ENCODE assay signal across 10 mouse cellular contexts in genomic region chr15:67898959-67899403, GRCm38 (mm10).
A peak's percentile ranks its signal among the peaks of the same experiment; 100 is the strongest.
DNase-seq lines count a peak whose midpoint lies in the region; ATAC-seq and TF ChIP-seq lines count a peak whose summit lies in the region.
"Had no signal": no experiment of that assay in that cellular context is flagged by ENCODE, and none has a peak within 500 bp of the region (broad histone marks: within the 10 kb centered on the region; RNA-seq: fewer than 3 reads in every experiment).

No protein-coding gene starts in this region.

- CTCF ChIA-PET in Patski (lab: Charles Lee), result no interaction called here

- H3K36me3 ChIP-seq in forebrain, embryonic 13.5 days (ENCODE audit: poor library complexity, severe bottlenecking), result no peaks in the 10 kb centered on the region
- no peaks in the 10 kb centered on the region for H3K36me3 ChIP-seq in forebrain, embryonic 11.5 days (ENCODE audit: control insufficient read depth, insufficient read depth, low read length)
- no peaks in the 10 kb centered on the region for H3K36me3 ChIP-seq in lung, embryonic 16.5 days (ENCODE audit: control insufficient read depth, insufficient read depth, low read length)
- H3K36me3 ChIP-seq: embryonic facial prominence, embryonic 12.5 days had no signal

- no peak overlapping the region for H3K9ac ChIP-seq in forebrain, embryonic 13.5 days
- H3K9ac ChIP-seq in forebrain, embryonic 11.5 days (ENCODE audit: low read length), result no peak overlapping the region
- no peak overlapping the region for H3K9ac ChIP-seq in lung, embryonic 16.5 days (ENCODE audit: low read length)
- H3K9ac ChIP-seq: embryonic facial prominence, embryonic 12.5 days had no signal

- TF ChIP-seq CTCF in Patski (IDR thresholded peaks at IDR 0.05), result no peak

- ATAC-seq in forebrain, embryonic 13.5 days, result peak; percentile 92
- ATAC-seq in forebrain, embryonic 11.5 days (replicated peaks; ENCODE audit: low FRiP score), result no peak
- peak; percentile 87 for ATAC-seq in Patski
- peak; percentile 60 for ATAC-seq in lung, embryonic 16.5 days (ENCODE audit: low read depth)

- POLR2A ChIA-PET in Patski (lab: Charles Lee), result interaction anchor here (0.9 kb wide), 1 partner anchor 45 kb away, joined by 3 read pairs; no protein-coding TSS in a partner anchor

- no peak overlapping the region for H3K27ac ChIP-seq in forebrain, embryonic 13.5 days
- H3K27ac ChIP-seq in forebrain, embryonic 11.5 days (ENCODE audit: low read depth, low read length), result no peak overlapping the region
- peak overlapping the region; percentile 13 for H3K27ac ChIP-seq in lung, embryonic 16.5 days (ENCODE audit: low read length)
- H3K27ac ChIP-seq: embryonic facial prominence, embryonic 12.5 days had no signal

- no peak for DNase-seq in forebrain, embryonic 11.5 days (ENCODE audit: low spot score)
- peak; percentile 46 for DNase-seq in Patski (ENCODE audit: low read depth, low spot score)
- peak; percentile 54 to 79 for DNase-seq in frontal cortex, postnatal 36 days (ENCODE audit: low spot score in 2 of 2)
- peak; percentile 72 to 82 for DNase-seq in kidney, postnatal 25 days
- DNase-seq in right cerebral cortex, postnatal 4 days, result peak; percentile 70
- no peak for DNase-seq in B cell, adult 2 months

- peaks cover 12% of the 10 kb centered on the region; the same call in 1 of the 2 replicates for H3K4me1 ChIP-seq in forebrain, embryonic 13.5 days
- no peaks in the 10 kb centered on the region for H3K4me1 ChIP-seq in forebrain, embryonic 11.5 days (replicated peaks; ENCODE audit: control insufficient read depth, insufficient read depth, low read length)
- H3K4me1 ChIP-seq in lung, embryonic 16.5 days (replicated peaks; ENCODE audit: control insufficient read depth, insufficient read depth, low read length), result peaks cover 7% of the 10 kb centered on the region; the same call in 1 of the 2 replicates
- H3K4me1 ChIP-seq: embryonic facial prominence, embryonic 12.5 days had no signal

- no peaks in the 10 kb centered on the region for H3K27me3 ChIP-seq in forebrain, embryonic 13.5 days
- no peaks in the 10 kb centered on the region for H3K27me3 ChIP-seq in forebrain, embryonic 11.5 days (ENCODE audit: control insufficient read depth, insufficient read depth, low read length)
- no peaks in the 10 kb centered on the region for H3K27me3 ChIP-seq in Patski
- no peaks in the 10 kb centered on the region for H3K27me3 ChIP-seq in lung, embryonic 16.5 days (ENCODE audit: control insufficient read depth, insufficient read depth, low read depth, low read length)
- H3K27me3 ChIP-seq: CH12.LX; embryonic facial prominence, embryonic 12.5 days had no signal

- H3K4me3 ChIP-seq in forebrain, embryonic 13.5 days, result no peak overlapping the region
- H3K4me3 ChIP-seq in forebrain, embryonic 11.5 days (ENCODE audit: low read depth, low read length), result no peak overlapping the region
- no peak overlapping the region for H3K4me3 ChIP-seq in lung, embryonic 16.5 days (ENCODE audit: low read length)
- H3K4me3 ChIP-seq: embryonic facial prominence, embryonic 12.5 days had no signal

- WGBS in forebrain, embryonic 13.5 days, result 70% methylated on average over 3 of the region's 3 CpGs
- 83% methylated on average over 3 of the region's 3 CpGs for WGBS in forebrain, embryonic 11.5 days
- WGBS in lung, embryonic 16.5 days, result 55% methylated on average over 3 of the region's 3 CpGs

- no peaks in the 10 kb centered on the region for H3K9me3 ChIP-seq in forebrain, embryonic 13.5 days (replicated peaks)
- H3K9me3 ChIP-seq in forebrain, embryonic 11.5 days (ENCODE audit: control insufficient read depth, low read length), result no peaks in the 10 kb centered on the region
- no peaks in the 10 kb centered on the region for H3K9me3 ChIP-seq in lung, embryonic 16.5 days (ENCODE audit: control insufficient read depth, low read length)
- H3K9me3 ChIP-seq: embryonic facial prominence, embryonic 12.5 days had no signal

- H3K4me2 ChIP-seq in forebrain, embryonic 13.5 days, result no peak overlapping the region
- H3K4me2 ChIP-seq in forebrain, embryonic 11.5 days (ENCODE audit: low read depth, low read length, severe bottlenecking), result no peak overlapping the region
- no peak overlapping the region for H3K4me2 ChIP-seq in lung, embryonic 16.5 days (ENCODE audit: low read depth, low read length)
- H3K4me2 ChIP-seq: embryonic facial prominence, embryonic 12.5 days had no signal

- in situ Hi-C loops in Patski (cut with MboI; ENCODE audit: low pct_unique_long_range_greater_than_20kb), result no loop called here

Comparison
In these comparisons a context has a peak if more than half of its experiments do, and no peak if none do; other contexts are left out.
1. DNase-seq: peak in Patski (single experiment), frontal cortex, postnatal 36 days (2 of 2), kidney, postnatal 25 days (2 of 2) and right cerebral cortex, postnatal 4 days (single experiment); none in forebrain, embryonic 11.5 days (single experiment) and B cell, adult 2 months (0 of 2).